Mouse (Mus musculus) heart, postnatal 0 days (tissue): ENCODE measurements around the gene Dab1.

Experiments used
- CTCF ChIP-seq: IDR thresholded peaks from 2 replicates; pipeline ENCODE4 v1.5.1; 2016; ENCODE audit warnings: antibody characterized with exemption, control low read depth, low read depth
- EP300 ChIP-seq: IDR thresholded peaks from 2 replicates; pipeline ENCODE4 v1.6.1; 2016; ENCODE audit warnings: antibody characterized with exemption, low read depth

DNA sequence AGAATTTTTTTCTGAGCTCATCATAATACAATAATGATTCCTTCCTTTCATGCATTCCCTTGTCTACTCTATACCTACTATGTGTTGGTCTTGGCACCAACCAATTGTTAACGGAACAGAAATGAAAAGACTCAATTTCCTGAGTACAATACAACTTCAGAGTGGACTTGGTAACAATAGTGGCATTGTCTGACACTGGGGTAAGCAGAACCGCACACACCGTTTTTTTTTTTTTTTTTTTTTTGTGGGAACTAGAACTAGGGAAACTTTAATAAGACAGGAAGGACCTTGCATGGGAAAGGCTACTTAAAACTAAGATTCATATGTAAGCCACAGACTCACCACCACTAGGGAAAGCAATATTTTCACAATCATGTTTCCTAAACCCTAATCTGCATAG lies 682.6 kb downstream of the Dab1 start:
- no peak for TF ChIP-seq EP300
- no peak for TF ChIP-seq CTCF
